Mouse (Mus musculus) lung, embryonic 14.5 days (tissue): ENCODE results near the gene Grk3. TPM values are rescaled to one million over a fixed set of nuclear protein-coding genes. Genes with fewer than 3 reads are reported as not detected.

Experiments
- ATAC-seq: fragments of 200-750 bp; cut with Nextera tagmentation; 2 replicates; pipeline ENCODE4 v1.8.0; 2017; ENCODE audit warnings: mild to moderate bottlenecking, moderate TSS enrichment, moderate library complexity; ENCODE audit not compliant: insufficient read depth
- DNase-seq: peaks from one replicate; pipeline ENCODE4 v3.0.0-alpha.2; 2015
- H3K27ac ChIP-seq: fragments of 300-500 bp; sonication (generic); 2 replicates; pipeline ENCODE4 v1.5.1; 2014; ENCODE audit warnings: low read depth, mild to moderate bottlenecking, moderate library complexity
- H3K27me3 ChIP-seq: fragments of 300-500 bp; sonication (generic); 2 replicates; pipeline ENCODE4 v1.6.1; 2014; ENCODE audit warnings: low read length, control low read depth; ENCODE audit not compliant: insufficient read depth
- H3K36me3 ChIP-seq: fragments of 300-500 bp; sonication (generic); 2 replicates; pipeline ENCODE4 v1.6.1; 2014; ENCODE audit warnings: control low read depth; ENCODE audit not compliant: insufficient read depth
- H3K4me1 ChIP-seq: fragments of 300-500 bp; sonication (generic); 2 replicates; pipeline ENCODE4 v1.6.1; 2014; ENCODE audit warnings: antibody characterized with exemption, control low read depth; ENCODE audit not compliant: insufficient read depth
- H3K4me2 ChIP-seq: fragments of 300-500 bp; sonication (generic); 2 replicates; pipeline ENCODE4 v1.6.1; 2014; ENCODE audit warnings: mild to moderate bottlenecking
- H3K4me3 ChIP-seq: fragments of 300-500 bp; sonication (generic); 2 replicates; pipeline ENCODE4 v1.5.1; 2014; ENCODE audit warnings: low read depth, low read length
- H3K9ac ChIP-seq: fragments of 300-500 bp; sonication (generic); 2 replicates; pipeline ENCODE4 v1.6.1; 2014
- H3K9me3 ChIP-seq: fragments of 300-500 bp; sonication (generic); 2 replicates; pipeline ENCODE4 v1.6.1; 2016; ENCODE audit warnings: low read depth, low read length, control low read depth
- CTCF ChIP-seq: IDR thresholded peaks from 2 replicates; pipeline ENCODE4 v1.5.1; 2016; ENCODE audit warnings: antibody characterized with exemption, low read depth
- WGBS: fragments of 180-500 bp; shearing (Covaris S2); extraction: QIAGEN DNeasy Blood & Tissue Kit; methylation state at CpG from one replicate; pipeline ENCODE4 v1.1.7; 2014; 5-methylcytosine and 5-hydroxymethylcytosine counted together
- polyA plus RNA-seq: library from polyadenylated mRNA; unstranded; fragments of >200 nt; fragmentation: Nextera tagmentation; extraction: Ambion mirVana; gene quantifications from 2 replicates; pipeline ENCODE4 v1.2.1, GENCODE M21; 2014

Grk3 gene
- polyA plus RNA-seq, 1 experiment from 2014 or later = 14.1 TPM

DNA sequence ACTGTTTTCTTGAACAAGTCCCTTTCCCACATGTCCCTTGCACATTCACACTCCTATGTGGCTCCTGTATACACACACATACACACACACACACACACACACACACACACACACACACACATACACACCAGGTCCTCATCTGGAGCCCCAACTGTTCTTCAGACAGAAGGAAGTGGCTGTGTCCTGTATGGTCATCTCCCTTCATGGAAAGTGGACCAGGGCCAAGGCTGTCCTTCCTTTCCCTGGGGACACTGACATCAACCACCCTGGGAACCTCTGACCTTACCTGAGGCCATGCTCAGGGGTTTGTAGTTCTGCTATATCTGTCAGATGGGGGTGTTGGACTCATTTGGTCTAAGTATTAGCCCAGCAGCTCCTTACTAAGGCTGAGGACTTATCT lies 123.2 kb downstream of the Grk3 start:
- H3K9ac ChIP-seq = no peak overlapping the region

DNA sequence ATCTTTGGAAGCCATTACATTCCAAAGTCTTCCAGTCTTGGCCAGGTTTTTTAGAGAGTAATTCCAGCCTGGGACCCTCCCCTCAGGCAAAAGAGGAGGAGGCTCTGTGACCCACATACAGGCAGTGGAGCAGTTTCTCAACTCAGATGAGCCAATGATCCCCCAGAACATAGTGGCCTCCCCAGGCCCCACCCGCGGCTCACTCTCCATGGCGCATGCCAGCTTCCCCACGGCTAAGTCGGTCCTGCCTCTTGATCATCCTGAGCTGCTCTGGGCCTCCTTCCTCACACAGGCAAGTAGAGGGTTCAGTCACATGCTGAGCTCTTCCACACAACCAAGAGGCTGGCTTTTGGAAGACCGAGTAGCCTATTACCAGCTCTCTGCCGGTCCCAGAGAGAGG lies 126.9 kb downstream of the Grk3 start:
- Histone ChIP-seq H3K27me3 (no peaks in the 10 kb centered on the region), H3K36me3 (no peaks in the 10 kb centered on the region), H3K4me3 (no peak overlapping the region), H3K4me2 (no peak overlapping the region), H3K4me1 (no peaks in the 10 kb centered on the region), H3K9ac (no peak overlapping the region), H3K9me3 (no peaks in the 10 kb centered on the region), H3K27ac (no peak overlapping the region)
- ATAC-seq (no peak), DNase-seq (no peak)
- TF ChIP-seq CTCF = no peak
- WGBS = 46% methylated on average over 7 of the region's 7 CpGs

More for the DNA sequence above, 123.2 kb downstream of the Grk3 start:
- no peaks in the 10 kb centered on the region for H3K4me1 ChIP-seq
- DNase-seq (no peak), ATAC-seq (no peak)
- H3K4me3 ChIP-seq = no peak overlapping the region
- H3K36me3 ChIP-seq = no peaks in the 10 kb centered on the region
- H3K9me3 ChIP-seq = no peaks in the 10 kb centered on the region
- H3K4me2 ChIP-seq = no peak overlapping the region
- no peaks in the 10 kb centered on the region for H3K27me3 ChIP-seq
- no peak overlapping the region for H3K27ac ChIP-seq
- no peak for TF ChIP-seq CTCF

DNA sequence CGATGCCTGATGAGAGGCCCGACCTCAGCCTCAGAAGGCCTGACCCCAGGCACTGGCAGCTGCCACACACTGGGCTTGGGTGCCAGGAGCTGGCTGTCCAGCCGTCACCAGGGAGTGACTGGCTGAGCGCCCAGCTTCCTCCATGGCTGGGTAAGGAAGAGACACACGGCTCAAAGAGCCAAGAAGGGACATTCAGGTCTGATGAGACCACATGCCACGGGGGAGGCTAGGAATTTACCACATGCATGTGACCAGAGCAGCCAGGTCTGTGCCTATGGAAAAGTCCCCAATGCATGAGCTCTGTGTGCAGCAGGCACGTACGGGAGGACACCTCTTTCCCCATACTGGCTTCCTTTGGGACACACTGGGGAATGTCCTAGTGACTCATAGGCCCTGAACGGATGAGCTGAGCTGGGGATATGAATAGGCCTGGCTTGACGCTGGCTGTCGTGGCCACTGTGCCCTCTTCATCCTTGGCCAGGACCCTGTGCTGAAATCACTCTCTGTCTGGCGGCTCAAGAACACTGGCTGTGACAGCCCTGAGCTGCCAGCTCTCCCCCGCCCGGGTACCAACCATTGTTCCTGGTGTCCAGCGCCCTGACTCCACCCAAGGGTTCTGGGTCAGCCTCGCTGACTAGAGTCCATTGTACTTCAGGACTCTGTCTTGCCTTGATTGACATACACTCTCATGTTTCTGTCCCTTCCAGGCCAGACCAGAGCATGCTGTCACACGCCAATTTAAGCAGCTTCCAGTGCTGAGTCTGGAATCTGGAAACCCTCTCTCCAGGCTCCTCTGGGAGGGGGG lies 128.7 kb downstream of the Grk3 start:
- no peaks in the 10 kb centered on the region for H3K9me3 ChIP-seq
- H3K4me3 ChIP-seq = no peak overlapping the region
- ATAC-seq (no peak), DNase-seq (peak; percentile 9)
- TF ChIP-seq CTCF = no peak
- WGBS = 62% methylated on average over 17 of the region's 17 CpGs
- H3K27ac ChIP-seq = no peak overlapping the region
- H3K36me3 ChIP-seq = no peaks in the 10 kb centered on the region
- no peaks in the 10 kb centered on the region for H3K4me1 ChIP-seq
- H3K27me3 ChIP-seq = no peaks in the 10 kb centered on the region
- no peak overlapping the region for H3K9ac ChIP-seq
- H3K4me2 ChIP-seq = no peak overlapping the region

DNA sequence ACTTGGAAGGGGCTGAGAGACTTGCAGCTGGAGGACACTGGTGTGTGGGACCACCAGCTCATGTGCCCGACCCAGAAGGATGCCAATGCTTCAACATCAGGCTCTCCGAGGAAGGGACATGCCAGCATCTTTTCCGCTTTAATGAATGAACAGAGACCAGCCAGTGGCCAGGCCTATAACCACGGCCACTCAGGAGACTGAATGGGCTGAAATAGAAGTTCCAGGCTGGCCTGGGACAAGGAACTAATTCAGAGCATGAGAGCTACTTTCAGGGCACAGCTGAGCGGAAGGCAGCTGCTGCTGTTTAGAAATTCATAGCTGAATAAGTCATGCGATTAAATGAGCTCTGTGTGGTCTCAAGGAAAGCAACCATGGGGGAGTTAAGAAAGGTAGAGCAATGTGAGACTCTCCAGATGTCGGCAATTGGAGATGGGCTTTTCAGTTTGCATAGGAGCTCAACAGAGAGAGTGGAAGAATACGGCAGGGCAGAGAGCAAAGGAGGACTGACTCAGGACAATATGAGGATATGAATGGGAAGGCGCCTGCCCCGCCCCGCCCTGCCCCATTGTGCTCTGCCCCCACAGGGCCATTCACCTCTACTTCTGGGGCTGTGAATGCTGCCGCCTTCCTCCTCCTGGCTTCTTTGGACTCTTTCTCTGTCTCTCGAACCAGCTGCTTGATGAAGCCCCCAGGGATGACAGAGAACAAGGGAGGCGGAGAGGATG lies 138.0 kb downstream of the Grk3 start:
- WGBS = 65% methylated on average over 14 of the region's 14 CpGs
- DNase-seq (no peak), ATAC-seq (no peak)
- Histone ChIP-seq H3K36me3 (no peaks in the 10 kb centered on the region), H3K4me3 (no peak overlapping the region), H3K9me3 (no peaks in the 10 kb centered on the region), H3K4me1 (no peaks in the 10 kb centered on the region), H3K9ac (no peak overlapping the region), H3K27ac (no peak overlapping the region), H3K4me2 (no peak overlapping the region), H3K27me3 (no peaks in the 10 kb centered on the region)
- TF ChIP-seq CTCF = no peak

DNA sequence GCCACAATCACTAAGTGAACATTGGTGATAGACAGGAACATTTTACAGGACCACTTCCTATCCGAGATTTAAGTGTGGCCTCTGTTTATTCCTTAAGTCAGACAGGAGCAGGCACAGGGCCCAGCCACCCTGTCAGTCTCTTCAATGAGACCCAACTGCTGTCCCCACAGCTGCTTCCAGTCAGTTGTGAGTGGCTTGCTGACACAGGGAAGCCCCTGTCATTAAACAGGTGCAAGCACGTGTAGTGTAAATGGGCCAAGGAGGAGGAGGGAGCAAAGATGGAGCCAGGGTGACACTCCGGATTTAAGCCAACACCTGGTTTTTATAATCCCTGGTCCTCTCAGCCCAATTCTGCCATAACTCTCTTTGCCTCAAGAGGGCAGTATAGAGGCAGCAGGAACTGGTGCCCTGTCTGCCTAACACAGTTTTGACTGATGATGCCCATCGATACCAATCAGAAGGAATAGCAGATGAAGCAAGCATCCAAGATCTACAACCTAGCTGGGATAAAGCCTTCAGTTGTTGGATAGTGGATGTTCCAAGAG lies 138.7 kb downstream of the Grk3 start:
- peak; percentile 89 for TF ChIP-seq CTCF
- H3K4me3 ChIP-seq = no peak overlapping the region
- no peaks in the 10 kb centered on the region for H3K4me1 ChIP-seq
- no peaks in the 10 kb centered on the region for H3K9me3 ChIP-seq
- no peak overlapping the region for H3K9ac ChIP-seq
- DNase-seq (peak; percentile 64), ATAC-seq (no peak)
- WGBS = 19% methylated on average over 4 of the region's 4 CpGs
- no peak overlapping the region for H3K4me2 ChIP-seq
- H3K36me3 ChIP-seq = no peaks in the 10 kb centered on the region
- H3K27me3 ChIP-seq = no peaks in the 10 kb centered on the region
- H3K27ac ChIP-seq = no peak overlapping the region

DNA sequence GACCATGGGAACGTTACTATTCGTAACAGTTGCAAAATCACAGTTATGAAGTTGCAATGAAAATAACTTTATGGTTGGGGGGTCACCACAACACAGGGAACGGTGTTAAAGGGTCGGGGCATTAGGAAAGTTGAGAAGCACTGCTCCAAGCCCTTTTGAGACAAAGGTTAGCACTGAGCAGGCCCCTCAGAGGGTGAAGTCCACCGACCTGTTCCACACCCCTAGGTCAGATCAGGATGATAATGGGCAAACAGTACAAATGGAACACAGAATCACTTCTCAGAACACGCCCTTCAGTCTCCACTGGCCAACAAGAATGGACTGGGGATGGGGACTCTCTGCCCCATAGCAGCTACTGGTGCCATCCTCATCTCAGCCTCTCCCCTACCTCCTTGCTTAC lies 142.6 kb downstream of the Grk3 start:
- WGBS = 66% methylated on average over 6 of the region's 6 CpGs

DNA sequence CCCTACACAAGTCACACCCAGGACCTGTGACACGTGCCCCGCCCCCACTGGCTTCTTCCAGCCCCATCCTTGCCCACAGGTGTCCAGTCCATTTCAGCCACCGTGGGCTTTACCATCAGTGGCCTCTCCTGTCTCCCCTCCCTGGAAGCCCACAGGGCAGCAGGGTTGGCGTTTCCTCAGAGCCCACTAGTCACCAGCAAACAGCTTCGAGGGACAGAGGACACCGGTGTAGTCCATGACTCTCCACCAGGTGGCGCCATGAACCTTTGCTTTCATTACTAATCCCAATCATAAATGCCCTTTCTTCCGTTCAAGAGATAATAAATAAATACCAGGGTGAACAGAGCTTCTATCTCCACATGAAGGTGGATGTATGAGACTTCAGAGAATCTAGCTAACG lies 144.9 kb downstream of the Grk3 start:
- H3K27me3 ChIP-seq = no peaks in the 10 kb centered on the region
- WGBS = 23% methylated on average over 9 of the region's 9 CpGs

More for the DNA sequence above, 142.6 kb downstream of the Grk3 start:
- ATAC-seq (no peak), DNase-seq (no peak)
- no peak for TF ChIP-seq CTCF
- Histone ChIP-seq H3K4me2 (no peak overlapping the region), H3K36me3 (no peaks in the 10 kb centered on the region), H3K4me1 (no peaks in the 10 kb centered on the region), H3K27me3 (no peaks in the 10 kb centered on the region), H3K9ac (no peak overlapping the region), H3K4me3 (no peak overlapping the region), H3K9me3 (no peaks in the 10 kb centered on the region), H3K27ac (no peak overlapping the region)

More for the DNA sequence above, 144.9 kb downstream of the Grk3 start:
- H3K9ac ChIP-seq = no peak overlapping the region
- no peak for ATAC-seq
- H3K4me2 ChIP-seq = no peak overlapping the region
- H3K9me3 ChIP-seq = no peaks in the 10 kb centered on the region
- DNase-seq = peak; percentile 90
- no peaks in the 10 kb centered on the region for H3K36me3 ChIP-seq
- TF ChIP-seq CTCF = peak; percentile 95
- no peak overlapping the region for H3K4me3 ChIP-seq
- H3K27ac ChIP-seq = no peak overlapping the region
- no peaks in the 10 kb centered on the region for H3K4me1 ChIP-seq
